Mouse (Mus musculus): ENCODE measurements around the gene Odf3l1.

Odf3l1 gene

GRCm38 (mm10) chr9:56882283-56882682, 17.8 kb upstream of the Odf3l1 start:
- DNase-seq (ENCODE audit: low spot score in 2 of 2) = no peak

- DNase-seq (ENCODE audit: low spot score in 2 of 2) = no peak
Observed at GRCm38 (mm10) chr9:56881539-56882082, 17.1 kb upstream of the Odf3l1 start.

- no peak for DNase-seq (ENCODE audit: low spot score in 2 of 2)
Observed at GRCm38 (mm10) chr9:56880790-56881189, 16.3 kb upstream of the Odf3l1 start.

DNA sequence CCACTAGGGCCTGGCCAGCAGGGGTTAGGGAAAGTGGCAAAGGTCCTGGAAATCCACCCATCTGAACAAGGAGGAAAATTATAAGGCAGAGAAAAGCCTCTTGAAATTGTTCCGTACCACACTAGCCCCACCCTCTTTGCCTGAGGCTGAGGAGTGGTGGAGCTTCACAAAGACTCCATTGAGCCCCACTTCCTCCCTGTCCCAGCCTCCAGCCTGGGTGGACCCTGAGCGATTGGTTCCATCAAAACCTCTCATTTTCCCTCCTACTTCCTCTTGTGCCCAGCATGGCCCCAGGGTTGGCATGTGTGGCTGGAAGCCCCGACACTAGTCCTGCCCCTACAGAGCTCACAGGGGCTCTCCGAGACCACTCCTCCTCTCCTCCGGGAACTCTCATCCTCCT, 12.8 kb upstream of the Odf3l1 start:
- no peak for DNase-seq (ENCODE audit: low spot score in 2 of 2)

DNA sequence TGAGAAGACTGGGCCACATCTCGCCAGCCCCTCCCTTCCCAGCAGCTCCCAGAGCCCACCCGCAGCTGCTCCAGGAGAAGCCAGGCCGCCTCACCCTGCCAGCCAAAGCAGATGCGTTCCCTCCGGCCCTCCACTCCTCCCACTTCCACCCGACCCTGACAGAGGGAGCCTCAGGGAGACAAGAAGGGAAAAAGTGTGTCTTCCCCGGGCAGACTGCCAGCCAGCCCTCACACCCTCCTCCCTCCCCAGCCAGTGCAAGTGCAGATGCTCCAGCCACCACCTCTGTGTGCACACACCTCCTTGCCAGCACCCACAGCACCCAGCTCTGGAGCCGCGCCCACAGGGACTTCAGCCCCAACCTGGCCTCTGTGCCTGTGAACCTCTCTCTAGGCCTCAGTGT, 12.3 kb upstream of the Odf3l1 start:
- no peak for DNase-seq (ENCODE audit: low spot score in 2 of 2)

- DNase-seq (ENCODE audit: low spot score in 2 of 2) = no peak
Observed at GRCm38 (mm10) chr9:56873097-56873496, 8.6 kb upstream of the Odf3l1 start.

- DNase-seq (ENCODE audit: low spot score in 2 of 2) = no peak
Observed at GRCm38 (mm10) chr9:56872105-56872903, 7.8 kb upstream of the Odf3l1 start.

DNA sequence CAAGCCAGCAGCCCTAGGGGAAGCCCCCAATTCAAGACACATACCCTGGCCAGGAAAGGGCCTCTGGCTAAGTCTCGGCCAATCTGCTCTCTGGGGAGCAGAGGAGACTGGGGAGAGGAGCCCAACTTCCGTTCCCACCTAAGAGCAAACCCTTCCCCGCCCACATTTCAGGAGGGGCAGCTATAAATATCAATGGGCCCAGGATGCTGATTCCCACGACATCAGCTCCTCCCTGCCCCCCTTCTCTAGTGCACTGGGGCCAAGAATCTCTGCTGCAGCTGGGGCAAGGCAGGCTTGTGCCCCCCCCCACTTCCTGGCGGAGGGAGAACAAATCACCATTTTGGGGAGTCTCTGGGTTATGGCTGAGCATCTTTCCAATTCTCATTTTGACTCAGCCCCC, 6.7 kb upstream of the Odf3l1 start:
- no peak for DNase-seq (ENCODE audit: low spot score in 2 of 2)

GRCm38 (mm10) chr9:56870778-56871177, 6.3 kb upstream of the Odf3l1 start:
- no peak for DNase-seq (ENCODE audit: low spot score in 2 of 2)

GRCm38 (mm10) chr9:56869552-56869951, 5.1 kb upstream of the Odf3l1 start:
- DNase-seq (ENCODE audit: low spot score in 2 of 2) = no peak

DNA sequence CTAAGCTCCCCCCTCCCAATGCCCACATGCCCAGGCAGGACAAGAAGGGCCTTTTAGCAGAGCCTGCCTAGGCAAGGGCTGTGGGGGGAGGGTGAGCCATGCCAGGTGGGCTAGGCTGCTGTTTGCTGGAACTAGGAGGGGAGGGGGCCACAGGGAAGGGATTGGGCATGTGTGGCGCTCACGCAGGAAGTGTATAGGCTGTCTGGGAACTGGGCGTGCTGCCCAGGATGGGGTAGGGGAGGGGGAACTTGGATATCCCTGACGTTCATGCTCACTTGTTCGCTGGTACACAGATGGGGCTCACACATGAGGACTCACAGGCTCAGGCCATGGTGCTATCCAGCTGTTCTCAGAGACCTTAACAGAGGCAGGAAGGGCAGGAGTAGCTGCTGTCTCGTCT, 3.8 kb upstream of the Odf3l1 start:
- DNase-seq (ENCODE audit: low spot score in 2 of 2) = no peak

DNA sequence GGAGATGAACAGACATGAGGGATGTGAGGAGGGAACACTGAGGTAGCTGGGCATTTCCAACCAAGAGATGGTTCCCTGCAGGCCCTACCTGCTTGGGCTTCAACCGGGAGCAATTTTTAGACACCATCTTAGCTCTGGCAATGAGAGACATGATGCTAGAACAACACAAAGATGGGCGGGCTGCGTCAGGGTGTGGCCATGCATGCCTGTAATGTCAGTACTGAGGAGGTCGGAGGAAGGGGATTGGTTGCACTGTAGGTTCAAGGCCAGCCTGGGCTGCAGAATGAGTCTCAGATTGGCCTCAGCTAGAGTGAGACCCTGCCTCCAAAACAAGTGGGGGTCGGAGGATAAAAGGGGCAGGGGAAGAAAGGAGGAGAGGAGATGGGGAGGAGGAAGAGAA, 2.0 kb upstream of the Odf3l1 start:
- DNase-seq (ENCODE audit: low spot score in 2 of 2) = no peak

- no peak for DNase-seq (ENCODE audit: low spot score in 2 of 2)
Observed at GRCm38 (mm10) chr9:56865673-56866400, 1.4 kb upstream of the Odf3l1 start.

GRCm38 (mm10) chr9:56864832-56865231, 353 bp upstream of the Odf3l1 start, which contains the start of gene Cspg4:
TSS of gene Cspg4 (plus strand) at chr9:56865033.
- no peak for DNase-seq (ENCODE audit: low spot score in 2 of 2)

GRCm38 (mm10) chr9:56862863-56863262, 1.6 kb downstream of the Odf3l1 start:
- no peak for DNase-seq (ENCODE audit: low spot score in 2 of 2)

- DNase-seq (ENCODE audit: low spot score in 2 of 2) = no peak
Observed at GRCm38 (mm10) chr9:56860486-56861269, 3.8 kb downstream of the Odf3l1 start.

DNA sequence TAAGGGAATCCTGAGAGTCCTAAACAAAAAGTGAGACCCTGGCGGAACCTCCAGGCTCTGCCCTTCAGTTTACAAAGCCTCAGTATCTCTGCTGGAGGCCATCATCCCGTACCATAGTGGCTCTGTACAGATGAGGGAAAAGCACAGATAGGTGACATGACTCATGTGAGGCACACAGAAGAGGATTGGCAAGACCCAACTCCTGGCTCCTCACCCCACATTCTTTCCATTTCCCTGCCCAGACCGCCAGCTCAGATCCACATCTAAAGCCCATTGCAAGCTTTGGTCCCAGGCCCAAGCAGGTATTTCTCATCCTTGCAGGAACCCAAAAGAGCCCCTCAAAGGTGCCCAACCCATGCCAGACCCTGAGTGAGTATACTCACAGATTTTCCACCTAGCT, 4.4 kb downstream of the Odf3l1 start:
- no peak for DNase-seq (ENCODE audit: low spot score in 2 of 2)

DNA sequence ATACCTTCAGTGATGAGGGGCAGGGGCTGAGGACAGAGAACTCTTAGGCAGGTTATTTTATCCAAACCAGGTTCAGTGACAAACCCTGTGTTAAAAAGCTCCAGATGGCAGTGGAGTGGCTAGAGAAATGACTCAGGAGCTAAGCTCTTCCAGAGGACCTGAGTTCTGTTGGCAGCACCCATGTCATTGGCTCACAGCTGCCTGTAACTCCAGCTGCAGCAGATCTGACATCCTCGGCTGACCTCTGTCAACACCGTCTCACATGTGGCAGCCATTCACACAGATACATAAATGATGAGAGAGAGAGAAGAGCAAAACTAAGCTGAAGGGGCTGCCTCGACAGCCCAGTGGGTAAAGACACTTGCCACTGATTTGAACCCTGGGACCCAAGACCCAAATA, 7.0 kb downstream of the Odf3l1 start:
- DNase-seq (ENCODE audit: low spot score in 2 of 2) = no peak

- DNase-seq (ENCODE audit: low spot score in 2 of 2) = no peak
Observed at GRCm38 (mm10) chr9:56851778-56852177, 12.7 kb downstream of the Odf3l1 start.

GRCm38 (mm10) chr9:56850905-56851252, 13.6 kb downstream of the Odf3l1 start:
- no peak for DNase-seq (ENCODE audit: low spot score in 2 of 2)

DNA sequence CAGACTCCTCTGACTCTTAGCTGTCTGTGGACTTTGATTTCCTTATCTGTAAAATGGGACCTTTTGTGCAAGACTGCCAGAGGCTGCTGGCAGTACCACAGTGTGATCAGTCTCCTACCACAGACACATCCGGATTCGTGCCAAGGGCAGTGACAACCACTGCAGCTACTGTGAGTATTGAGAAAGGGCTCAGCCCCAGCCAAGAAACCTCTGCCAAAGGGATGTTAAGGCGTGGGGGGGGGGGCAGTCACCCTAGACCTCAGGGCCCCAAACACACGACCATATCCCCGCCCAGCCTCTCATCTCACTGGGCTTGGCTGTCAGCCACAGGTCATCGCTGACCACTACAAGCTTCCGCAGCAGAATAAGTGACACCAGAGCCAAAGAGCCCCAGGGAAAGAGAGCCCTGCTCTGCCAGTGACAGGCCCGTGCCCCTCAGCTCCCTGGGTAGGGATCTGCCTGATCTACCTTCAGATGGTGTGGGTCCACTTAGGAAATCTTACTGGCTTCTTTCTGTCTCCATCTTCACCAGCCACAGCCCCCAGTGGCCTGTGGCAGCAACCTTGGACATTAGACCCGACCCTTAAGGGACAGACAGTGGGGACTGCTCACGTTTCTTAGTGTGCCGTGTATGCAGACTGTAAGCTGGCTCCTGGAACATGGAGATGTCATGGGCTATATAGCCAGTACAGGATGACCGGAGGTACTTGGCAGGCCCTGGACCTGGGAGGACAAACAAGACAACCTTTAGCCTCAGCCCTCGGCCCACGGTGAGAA, 14.2 kb downstream of the Odf3l1 start:
- no peak for DNase-seq (ENCODE audit: low spot score in 2 of 2)

Data from urinary bladder, adult 18-20 months (tissue).